Mouse (Mus musculus) forebrain, embryonic 10.5 days (tissue): Measurements from ENCODE around the gene Zfp787. TPM values are rescaled to one million over a fixed set of nuclear protein-coding genes. Genes with fewer than 3 reads are reported as not detected.

Experiments
- DNase-seq: peaks from one replicate; pipeline ENCODE4 v3.0.0-alpha.2; 2017; ENCODE audit warnings: low spot score; ENCODE audit errors: extremely low spot score
- H3K27ac ChIP-seq: fragments of 300-500 bp; sonication (generic); 2 replicates; pipeline ENCODE4 v1.5.1; 2016; ENCODE audit warnings: mild to moderate bottlenecking
- H3K27me3 ChIP-seq: fragments of 300-500 bp; sonication (generic); 2 replicates; pipeline ENCODE4 v1.6.1; 2016; ENCODE audit warnings: mild to moderate bottlenecking; ENCODE audit not compliant: poor library complexity, severe bottlenecking
- H3K36me3 ChIP-seq: fragments of 300-500 bp; sonication (generic); replicated peaks from 2 replicates; pipeline ENCODE4 v1.6.1; 2016; ENCODE audit warnings: mild to moderate bottlenecking, moderate library complexity
- H3K4me1 ChIP-seq: fragments of 300-500 bp; sonication (generic); 2 replicates; pipeline ENCODE4 v1.6.1; 2016
- H3K4me3 ChIP-seq: fragments of 300-500 bp; sonication (generic); 2 replicates; pipeline ENCODE4 v1.5.1; 2016; ENCODE audit warnings: mild to moderate bottlenecking, moderate library complexity
- H3K9me3 ChIP-seq: fragments of 300-500 bp; sonication (generic); 2 replicates; pipeline ENCODE4 v1.6.1; 2016; ENCODE audit warnings: mild to moderate bottlenecking, moderate library complexity
- WGBS: fragments of 180-500 bp; shearing (Covaris S2); methylation state at CpG from one replicate; pipeline ENCODE4 v1.1.7; 2016; 5-methylcytosine and 5-hydroxymethylcytosine counted together
- polyA plus RNA-seq: library from polyadenylated mRNA; unstranded; fragments of >200 nt; fragmentation: Nextera tagmentation; extraction: Ambion mirVana; gene quantifications from 2 replicates; pipeline ENCODE4 v1.2.1, GENCODE M21; 2016

Zfp787 gene
- polyA plus RNA-seq, 1 experiment from 2014 or later: 23.7 TPM

GRCm38 (mm10) chr7:6157479-6157878 lies 1.7 kb upstream of the Zfp787 start:
- Histone ChIP-seq H3K4me1 (peaks cover 28% of the 10 kb centered on the region), H3K4me3 (no peak overlapping the region), H3K36me3 (no peaks in the 10 kb centered on the region), H3K27me3 (no peaks in the 10 kb centered on the region), H3K27ac (no peak overlapping the region), H3K9me3 (0 out of 2 replicates have a peak, but pooled peaks cover 5% of the 10 kb centered on the region)
- WGBS: 95% methylated on average over 1 of the region's 1 CpGs
- no peak for DNase-seq

DNA sequence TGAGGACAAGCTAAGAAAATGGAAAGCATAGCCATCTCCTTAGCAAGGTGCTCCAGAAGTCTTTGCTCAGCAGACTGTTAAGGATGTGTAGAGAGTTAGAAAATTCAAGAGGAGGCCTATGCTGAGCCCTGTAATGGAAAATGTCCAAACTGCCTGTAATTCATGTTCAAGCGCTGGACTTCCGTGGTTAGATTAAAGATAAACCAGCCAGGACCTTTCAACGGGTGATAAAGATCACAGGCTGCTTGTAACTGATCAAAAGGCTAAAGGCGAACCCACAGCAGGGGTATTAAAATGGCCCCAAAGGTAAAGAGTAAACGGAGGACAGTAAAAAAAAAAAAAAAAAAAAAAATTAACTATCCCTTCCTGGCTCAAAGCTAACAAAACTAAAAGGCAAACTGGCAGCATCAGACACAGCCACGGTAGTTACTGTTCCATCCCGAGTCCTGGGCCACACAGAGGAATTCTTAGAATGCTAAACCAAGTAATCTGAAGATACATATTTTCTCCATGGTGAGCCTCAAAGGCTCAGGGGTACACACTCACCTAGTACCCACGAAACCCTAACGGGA lies 1.2 kb upstream of the Zfp787 start:
- Histone ChIP-seq H3K36me3 (no peaks in the 10 kb centered on the region), H3K27me3 (no peaks in the 10 kb centered on the region), H3K4me1 (peaks cover 28% of the 10 kb centered on the region), H3K27ac (peak overlapping the region; percentile 95), H3K9me3 (0 out of 2 replicates have a peak, but pooled peaks cover 5% of the 10 kb centered on the region), H3K4me3 (peak overlapping the region; percentile 87)
- WGBS: 79% methylated on average over 9 of the region's 9 CpGs
- DNase-seq: no peak

DNA sequence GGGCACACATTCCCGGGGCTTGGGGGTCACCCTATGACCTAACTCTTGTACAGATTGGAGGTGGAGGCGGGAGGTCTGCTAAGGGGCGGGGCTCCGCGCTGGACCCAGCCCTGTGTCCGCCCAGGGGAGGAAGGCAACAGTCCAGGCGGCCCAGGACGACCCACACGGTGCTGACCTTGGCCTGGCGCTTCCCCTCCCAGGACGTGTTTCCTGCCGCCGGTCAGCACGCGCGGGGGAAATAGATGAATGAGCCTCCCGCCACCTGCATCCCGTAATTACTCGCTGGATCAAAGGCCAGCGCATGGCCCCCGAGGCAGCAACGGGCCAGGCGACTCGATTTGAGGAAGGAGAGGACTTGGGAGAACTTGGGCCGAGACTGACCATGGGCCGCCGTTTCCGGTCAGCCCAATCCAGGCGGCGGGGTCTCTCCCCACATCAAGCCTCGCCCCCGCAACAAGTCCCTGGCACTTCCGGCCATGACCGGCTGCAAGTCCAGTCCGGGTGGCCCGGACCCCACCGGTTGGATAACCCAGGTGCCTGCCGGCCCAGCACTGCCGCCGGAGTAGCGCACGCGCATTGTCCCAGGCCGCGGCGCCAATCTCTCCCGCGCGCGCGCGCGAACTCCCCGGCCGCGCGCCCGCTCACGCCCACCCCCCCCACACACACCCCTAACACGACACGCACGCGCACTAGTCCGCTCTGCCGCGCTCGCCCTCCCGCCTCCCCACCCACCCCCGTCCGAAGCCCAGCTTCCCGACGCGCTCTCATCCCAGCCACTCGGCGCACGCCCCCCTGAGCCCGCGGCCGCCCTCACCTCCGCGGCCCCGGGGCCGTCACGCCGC lies 545 bp downstream of the Zfp787 start:
- H3K4me3 ChIP-seq: peak overlapping the region; percentile 87
- no peaks in the 10 kb centered on the region for H3K27me3 ChIP-seq
- WGBS: under 1% methylated on average over 78 of the region's 85 CpGs
- 0 out of 2 replicates have a peak, but pooled peaks cover 5% of the 10 kb centered on the region for H3K9me3 ChIP-seq
- peak overlapping the region; percentile 95 for H3K27ac ChIP-seq
- peaks cover 28% of the 10 kb centered on the region for H3K4me1 ChIP-seq
- no peaks in the 10 kb centered on the region for H3K36me3 ChIP-seq
- peak; percentile 80 for DNase-seq

- no peak overlapping the region; the same call in 1 of the 2 replicates for H3K27ac ChIP-seq
- H3K4me1 ChIP-seq: peaks cover 30% of the 10 kb centered on the region
- 0 out of 2 replicates have a peak, but pooled peaks cover 5% of the 10 kb centered on the region for H3K9me3 ChIP-seq
- H3K27me3 ChIP-seq: no peaks in the 10 kb centered on the region
- H3K36me3 ChIP-seq: no peaks in the 10 kb centered on the region
- 91% methylated on average over 5 of the region's 5 CpGs for WGBS
- DNase-seq: no peak
- H3K4me3 ChIP-seq: peak overlapping the region; percentile 87
Observed at GRCm38 (mm10) chr7:6154164-6154563, 1.6 kb downstream of the Zfp787 start.

DNA sequence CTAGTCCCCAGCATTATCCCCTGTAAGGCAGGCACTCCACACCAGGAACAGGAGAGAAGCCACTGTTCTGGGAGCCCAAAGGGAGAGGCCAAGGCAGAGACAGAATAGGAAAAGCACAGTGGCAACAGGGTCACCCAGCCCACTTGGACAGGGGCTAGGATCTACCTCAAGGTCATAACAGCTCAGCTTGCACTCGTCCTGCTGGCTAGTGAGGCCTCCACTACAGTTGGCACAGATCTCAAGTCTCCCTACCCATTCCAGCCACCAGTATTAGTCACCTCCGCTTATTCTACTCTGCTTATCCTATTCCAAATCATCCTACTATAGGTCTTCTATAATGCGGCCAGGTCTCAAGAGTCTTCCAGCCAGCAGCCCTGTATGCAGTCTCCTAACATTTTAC lies 2.7 kb downstream of the Zfp787 start:
- Histone ChIP-seq H3K27ac (no peak overlapping the region), H3K9me3 (0 out of 2 replicates have a peak, but pooled peaks cover 5% of the 10 kb centered on the region), H3K4me3 (peak overlapping the region; percentile 87; the same call in 1 of the 2 replicates), H3K36me3 (no peaks in the 10 kb centered on the region), H3K27me3 (no peaks in the 10 kb centered on the region), H3K4me1 (peaks cover 40% of the 10 kb centered on the region)
- DNase-seq: no peak
- 90% methylated on average over 3 of the region's 3 CpGs for WGBS

GRCm38 (mm10) chr7:6152036-6152435 lies 3.8 kb downstream of the Zfp787 start:
- Histone ChIP-seq H3K4me1 (peaks cover 43% of the 10 kb centered on the region), H3K4me3 (no peak overlapping the region)
- 85% methylated on average over 3 of the region's 3 CpGs for WGBS

GRCm38 (mm10) chr7:6151266-6151665 lies 4.5 kb downstream of the Zfp787 start:
- H3K27me3 ChIP-seq: no peaks in the 10 kb centered on the region
- peaks cover 36% of the 10 kb centered on the region for H3K4me1 ChIP-seq
- H3K4me3 ChIP-seq: no peak overlapping the region
- 0 out of 2 replicates have a peak, but pooled peaks cover 5% of the 10 kb centered on the region for H3K9me3 ChIP-seq
- no peak overlapping the region for H3K27ac ChIP-seq
- 0 out of 2 replicates have a peak, but pooled peaks cover 3% of the 10 kb centered on the region for H3K36me3 ChIP-seq
- no peak for DNase-seq
- 93% methylated on average over 1 of the region's 1 CpGs for WGBS

More at GRCm38 (mm10) chr7:6152036-6152435, 3.8 kb downstream of the Zfp787 start:
- H3K27me3 ChIP-seq: no peaks in the 10 kb centered on the region
- DNase-seq: no peak
- H3K9me3 ChIP-seq: 0 out of 2 replicates have a peak, but pooled peaks cover 5% of the 10 kb centered on the region
- no peak overlapping the region for H3K27ac ChIP-seq
- 0 out of 2 replicates have a peak, but pooled peaks cover 3% of the 10 kb centered on the region for H3K36me3 ChIP-seq

DNA sequence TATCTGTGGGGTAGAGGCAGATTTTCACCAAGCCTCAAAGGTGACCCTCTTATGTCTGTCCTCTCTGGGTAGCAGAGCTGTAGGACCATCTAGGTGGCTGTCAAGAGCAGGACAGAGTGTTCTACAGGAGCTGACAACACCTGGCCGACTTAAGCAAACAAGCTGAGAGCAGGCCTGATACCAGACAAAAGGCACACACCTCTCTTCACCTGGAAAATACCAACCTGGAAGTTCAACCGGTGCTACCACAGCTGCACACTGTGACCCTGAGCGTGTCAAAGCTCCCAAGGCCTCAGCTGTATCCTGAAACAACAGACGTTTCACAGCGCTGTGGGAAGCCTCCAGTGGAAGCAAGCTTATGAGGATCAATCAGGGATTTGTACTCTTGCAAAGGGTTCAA lies 8.1 kb downstream of the Zfp787 start:
- H3K4me3 ChIP-seq: no peak overlapping the region
- peaks cover 6% of the 10 kb centered on the region for H3K36me3 ChIP-seq
- no peaks in the 10 kb centered on the region for H3K9me3 ChIP-seq
- WGBS: 90% methylated on average over 5 of the region's 5 CpGs
- no peak for DNase-seq
- peaks cover 15% of the 10 kb centered on the region for H3K4me1 ChIP-seq
- no peaks in the 10 kb centered on the region for H3K27me3 ChIP-seq
- H3K27ac ChIP-seq: no peak overlapping the region

- Histone ChIP-seq H3K4me3 (no peak overlapping the region), H3K9me3 (no peaks in the 10 kb centered on the region), H3K36me3 (peaks cover 10% of the 10 kb centered on the region), H3K27me3 (no peaks in the 10 kb centered on the region), H3K27ac (no peak overlapping the region), H3K4me1 (peaks cover 15% of the 10 kb centered on the region)
- WGBS: 90% methylated on average over 2 of the region's 2 CpGs
- DNase-seq: no peak
Observed at GRCm38 (mm10) chr7:6146982-6147325, 8.8 kb downstream of the Zfp787 start.

DNA sequence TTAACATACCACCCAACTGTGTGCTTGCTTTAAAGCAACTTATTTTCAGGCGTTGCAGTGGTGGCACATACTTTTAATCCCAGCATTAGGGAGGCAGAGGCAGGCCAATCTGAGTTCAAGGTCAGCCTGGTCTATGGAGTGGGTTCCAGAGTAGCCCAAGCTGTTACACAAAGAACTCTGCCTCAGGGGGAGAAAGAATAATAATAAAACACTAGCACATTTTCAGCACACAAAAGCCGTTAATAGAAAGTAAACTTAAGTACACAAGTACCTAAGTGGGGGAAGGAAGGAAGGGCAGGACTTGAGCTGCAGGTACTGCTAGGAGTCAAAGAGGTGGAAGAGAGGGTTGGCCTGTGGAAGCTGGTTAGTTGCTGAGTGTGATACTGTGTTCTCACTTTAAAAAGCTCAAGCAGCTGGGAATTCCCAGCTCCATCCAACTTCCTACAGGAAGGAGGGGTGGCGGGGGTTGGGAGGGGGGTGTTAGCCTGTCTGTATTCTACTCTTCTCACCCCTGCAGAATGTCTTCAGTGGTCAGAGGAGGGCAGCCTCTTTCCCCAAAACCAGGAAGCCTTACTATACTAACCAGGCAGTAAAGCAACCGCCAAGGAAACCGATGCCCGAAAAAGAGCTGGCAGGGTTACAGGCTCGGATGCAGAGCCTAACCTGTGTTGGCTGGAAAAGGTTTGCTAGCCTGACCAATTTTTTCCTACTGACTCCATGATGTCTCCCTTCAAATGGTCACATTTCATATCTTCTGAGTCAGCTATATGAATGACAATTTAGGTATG lies 9.4 kb downstream of the Zfp787 start:
- peaks cover 15% of the 10 kb centered on the region for H3K4me1 ChIP-seq
- WGBS: 90% methylated on average over 7 of the region's 7 CpGs
- no peak for DNase-seq
- H3K27ac ChIP-seq: no peak overlapping the region
- H3K27me3 ChIP-seq: no peaks in the 10 kb centered on the region
- peaks cover 15% of the 10 kb centered on the region for H3K36me3 ChIP-seq
- H3K9me3 ChIP-seq: no peaks in the 10 kb centered on the region
- no peak overlapping the region for H3K4me3 ChIP-seq

GRCm38 (mm10) chr7:6145423-6146188 lies 10.2 kb downstream of the Zfp787 start:
- WGBS: 92% methylated on average over 8 of the region's 8 CpGs
- H3K4me3 ChIP-seq: no peak overlapping the region
- no peaks in the 10 kb centered on the region for H3K9me3 ChIP-seq
- H3K27me3 ChIP-seq: no peaks in the 10 kb centered on the region
- peaks cover 21% of the 10 kb centered on the region for H3K36me3 ChIP-seq
- H3K4me1 ChIP-seq: peaks cover 15% of the 10 kb centered on the region
- DNase-seq: no peak
- H3K27ac ChIP-seq: no peak overlapping the region

DNA sequence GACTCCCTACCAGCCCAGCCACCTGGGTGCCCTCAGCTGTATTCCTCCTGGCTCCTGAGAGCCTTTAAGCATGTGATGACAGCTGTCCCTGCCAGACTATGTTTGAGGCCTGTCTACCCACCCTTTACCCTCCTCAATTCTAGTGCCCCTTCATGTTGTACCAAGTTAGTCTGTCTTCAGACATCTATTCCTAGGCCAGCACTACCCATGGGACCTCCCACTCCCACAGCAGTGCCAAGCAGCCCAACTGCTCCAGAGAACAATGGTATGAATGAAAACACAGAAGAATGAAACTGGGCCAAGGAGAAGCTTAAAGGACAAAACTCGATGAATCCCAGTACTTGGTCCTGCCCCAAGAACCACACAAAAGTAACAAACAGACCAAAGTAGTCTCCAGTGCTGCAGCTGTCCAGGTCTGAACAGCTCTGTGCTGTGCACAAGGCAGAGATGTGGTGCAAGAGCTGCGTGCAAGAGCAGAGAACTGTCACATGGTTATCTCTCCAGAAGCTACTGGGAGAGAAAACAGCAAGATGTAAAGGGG lies 11.7 kb downstream of the Zfp787 start:
- no peak overlapping the region for H3K4me3 ChIP-seq
- WGBS: 85% methylated on average over 2 of the region's 2 CpGs
- peaks cover 12% of the 10 kb centered on the region for H3K4me1 ChIP-seq
- no peaks in the 10 kb centered on the region for H3K9me3 ChIP-seq
- no peak overlapping the region for H3K27ac ChIP-seq
- peaks cover 36% of the 10 kb centered on the region for H3K36me3 ChIP-seq
- no peaks in the 10 kb centered on the region for H3K27me3 ChIP-seq
- DNase-seq: no peak
